Mouse (Mus musculus) limb, embryonic 12.5 days (tissue): ENCODE data around the gene Pfdn6. TPM values are rescaled to one million over a fixed set of nuclear protein-coding genes. Genes with fewer than 3 reads are reported as not detected.
"Not testable (repeated sequence)": the region's sequence is repeated elsewhere in the genome, so short reads cannot be mapped to it uniquely, and the experiment has no call there.

ENCODE experiments used
- ATAC-seq: fragments of 200-750 bp; cut with Nextera tagmentation; 2 replicates; pipeline ENCODE4 v1.8.0; 2017; ENCODE audit warnings: low read depth, moderate TSS enrichment; ENCODE audit not compliant: insufficient number of reproducible peaks, insufficient read depth, low FRiP score, low TSS enrichment
- H3K27ac ChIP-seq: fragments of 300-500 bp; sonication (generic); 2 replicates; pipeline ENCODE4 v1.5.1; 2016; ENCODE audit warnings: mild to moderate bottlenecking, moderate library complexity
- H3K27me3 ChIP-seq: fragments of 300-500 bp; sonication (generic); 2 replicates; pipeline ENCODE4 v1.6.1; 2016; ENCODE audit warnings: mild to moderate bottlenecking, moderate library complexity
- H3K36me3 ChIP-seq: fragments of 300-500 bp; sonication (generic); 2 replicates; pipeline ENCODE4 v1.6.1; 2016; ENCODE audit warnings: mild to moderate bottlenecking, moderate library complexity
- H3K4me1 ChIP-seq: fragments of 300-500 bp; sonication (generic); replicated peaks from 2 replicates; pipeline ENCODE4 v1.6.1; 2016
- H3K4me2 ChIP-seq: fragments of 300-500 bp; sonication (generic); 2 replicates; pipeline ENCODE4 v1.6.1; 2016; ENCODE audit warnings: mild to moderate bottlenecking, moderate library complexity
- H3K4me3 ChIP-seq: fragments of 300-500 bp; sonication (generic); replicated peaks from 2 replicates; pipeline ENCODE4 v1.5.1; 2016; ENCODE audit warnings: mild to moderate bottlenecking
- H3K9ac ChIP-seq: fragments of 300-500 bp; sonication (generic); replicated peaks from 2 replicates; pipeline ENCODE4 v1.6.1; 2016; ENCODE audit warnings: mild to moderate bottlenecking, moderate library complexity
- H3K9me3 ChIP-seq: fragments of 300-500 bp; sonication (generic); 2 replicates; pipeline ENCODE4 v1.6.1; 2016; ENCODE audit warnings: mild to moderate bottlenecking, moderate library complexity
- WGBS: fragments of 180-500 bp; shearing (Covaris S2); methylation state at CpG from one replicate; pipeline ENCODE4 v1.1.7; 2016; 5-methylcytosine and 5-hydroxymethylcytosine counted together
- polyA plus RNA-seq: library from polyadenylated mRNA; unstranded; fragments of >200 nt; fragmentation: Nextera tagmentation; extraction: Ambion mirVana; gene quantifications from 2 replicates; pipeline ENCODE4 v1.2.1, GENCODE M21; 2016

Pfdn6 gene
- polyA plus RNA-seq, 1 experiment from 2014 or later = 186 TPM

GRCm38 (mm10) chr17:33901653-33902052 lies 38.5 kb downstream of the Pfdn6 start:
- no peaks in the 10 kb centered on the region for H3K4me1 ChIP-seq
- no peak overlapping the region for H3K4me2 ChIP-seq
- no peaks in the 10 kb centered on the region for H3K9me3 ChIP-seq
- H3K36me3 ChIP-seq = no peaks in the 10 kb centered on the region
- H3K27me3 ChIP-seq = no peaks in the 10 kb centered on the region
- H3K4me3 ChIP-seq = no peak overlapping the region
- H3K27ac ChIP-seq = no peak overlapping the region
- no peak for ATAC-seq
- no peak overlapping the region for H3K9ac ChIP-seq
- WGBS = 68% methylated on average over 4 of the region's 4 CpGs

- no peak overlapping the region for H3K9ac ChIP-seq
- WGBS = 84% methylated on average over 4 of the region's 4 CpGs
- ATAC-seq = no peak
Observed at GRCm38 (mm10) chr17:33900989-33901314, 39.2 kb downstream of the Pfdn6 start.

GRCm38 (mm10) chr17:33900281-33900988 lies 39.7 kb downstream of the Pfdn6 start:
- no peak overlapping the region for H3K9ac ChIP-seq
- no peaks in the 10 kb centered on the region for H3K27me3 ChIP-seq
- no peak overlapping the region for H3K27ac ChIP-seq
- no peak for ATAC-seq
- no peaks in the 10 kb centered on the region for H3K36me3 ChIP-seq
- H3K9me3 ChIP-seq = no peaks in the 10 kb centered on the region
- H3K4me3 ChIP-seq = no peak overlapping the region
- H3K4me2 ChIP-seq = no peak overlapping the region
- 63% methylated on average over 7 of the region's 7 CpGs for WGBS
- H3K4me1 ChIP-seq = no peaks in the 10 kb centered on the region

More at GRCm38 (mm10) chr17:33900989-33901314, 39.2 kb downstream of the Pfdn6 start:
- Histone ChIP-seq H3K36me3 (no peaks in the 10 kb centered on the region), H3K27me3 (no peaks in the 10 kb centered on the region), H3K4me2 (no peak overlapping the region), H3K9me3 (no peaks in the 10 kb centered on the region), H3K4me1 (no peaks in the 10 kb centered on the region), H3K27ac (no peak overlapping the region), H3K4me3 (no peak overlapping the region)

- 76% methylated on average over 4 of the region's 4 CpGs for WGBS
- H3K27ac ChIP-seq = no peak overlapping the region
- no peak overlapping the region for H3K4me2 ChIP-seq
- H3K9me3 ChIP-seq = no peaks in the 10 kb centered on the region
- H3K36me3 ChIP-seq = no peaks in the 10 kb centered on the region
- H3K27me3 ChIP-seq = no peaks in the 10 kb centered on the region
- no peak overlapping the region for H3K4me3 ChIP-seq
- H3K4me1 ChIP-seq = no peaks in the 10 kb centered on the region
- no peak for ATAC-seq
- no peak overlapping the region for H3K9ac ChIP-seq
Observed at GRCm38 (mm10) chr17:33899642-33900041, 40.5 kb downstream of the Pfdn6 start.

GRCm38 (mm10) chr17:33898193-33898592 lies 42.0 kb downstream of the Pfdn6 start:
- H3K4me3 ChIP-seq, H3K27me3 ChIP-seq, H3K9me3 ChIP-seq, H3K4me1 ChIP-seq, ATAC-seq, H3K9ac ChIP-seq, H3K36me3 ChIP-seq, H3K4me2 ChIP-seq, H3K27ac ChIP-seq: not testable (repeated sequence)
- WGBS = 85% methylated on average over 4 of the region's 4 CpGs

- Histone ChIP-seq H3K27ac (no peak overlapping the region), H3K4me3 (no peak overlapping the region), H3K4me2 (no peak overlapping the region), H3K4me1 (no peaks in the 10 kb centered on the region), H3K36me3 (no peaks in the 10 kb centered on the region), H3K9ac (no peak overlapping the region), H3K9me3 (no peaks in the 10 kb centered on the region), H3K27me3 (no peaks in the 10 kb centered on the region)
- 46% methylated on average over 6 of the region's 6 CpGs for WGBS
- ATAC-seq = no peak
Observed at GRCm38 (mm10) chr17:33897114-33897794, 42.9 kb downstream of the Pfdn6 start.

- not testable (repeated sequence) for ATAC-seq, H3K9ac ChIP-seq, H3K36me3 ChIP-seq, H3K4me3 ChIP-seq, H3K4me1 ChIP-seq, H3K27me3 ChIP-seq, H3K27ac ChIP-seq, H3K4me2 ChIP-seq, H3K9me3 ChIP-seq
- WGBS = 83% methylated on average over 4 of the region's 4 CpGs
Observed at GRCm38 (mm10) chr17:33893011-33893410, 47.1 kb downstream of the Pfdn6 start.

GRCm38 (mm10) chr17:33892429-33892828 lies 47.7 kb downstream of the Pfdn6 start:
- no peak overlapping the region for H3K4me2 ChIP-seq
- H3K27ac ChIP-seq = no peak overlapping the region
- H3K4me1 ChIP-seq = peaks cover 9% of the 10 kb centered on the region
- H3K27me3 ChIP-seq = no peaks in the 10 kb centered on the region
- H3K36me3 ChIP-seq = no peaks in the 10 kb centered on the region
- H3K9ac ChIP-seq = no peak overlapping the region
- WGBS = 28% methylated on average over 7 of the region's 7 CpGs
- no peak for ATAC-seq
- no peak overlapping the region for H3K4me3 ChIP-seq
- H3K9me3 ChIP-seq = no peaks in the 10 kb centered on the region

GRCm38 (mm10) chr17:33891892-33892291 lies 48.3 kb downstream of the Pfdn6 start:
- H3K36me3 ChIP-seq, H3K9me3 ChIP-seq, H3K27ac ChIP-seq, H3K4me1 ChIP-seq, H3K9ac ChIP-seq, H3K27me3 ChIP-seq, H3K4me3 ChIP-seq, H3K4me2 ChIP-seq, ATAC-seq: not testable (repeated sequence)
- WGBS = 73% methylated on average over 6 of the region's 6 CpGs

- Histone ChIP-seq H3K9me3 (no peaks in the 10 kb centered on the region), H3K36me3 (peaks cover 7% of the 10 kb centered on the region; the same call in 1 of the 2 replicates), H3K27ac (no peak overlapping the region), H3K4me2 (no peak overlapping the region), H3K27me3 (no peaks in the 10 kb centered on the region), H3K4me3 (no peak overlapping the region), H3K9ac (no peak overlapping the region), H3K4me1 (peaks cover 9% of the 10 kb centered on the region)
- 69% methylated on average over 2 of the region's 2 CpGs for WGBS
- ATAC-seq = no peak
Observed at GRCm38 (mm10) chr17:33891357-33891756, 48.8 kb downstream of the Pfdn6 start.

- Histone ChIP-seq H3K27me3 (no peaks in the 10 kb centered on the region), H3K27ac (peak within 1 kb of the TSS; percentile 80), H3K36me3 (peaks cover 15% of the 10 kb centered on the region), H3K4me3 (peak within 1 kb of the TSS; percentile 67), H3K9ac (peak within 1 kb of the TSS; percentile 73), H3K4me2 (peak within 1 kb of the TSS; percentile 65), H3K4me1 (peaks cover 9% of the 10 kb centered on the region), H3K9me3 (no peaks in the 10 kb centered on the region)
- under 1% methylated on average over 49 of the region's 49 CpGs for WGBS
- peak; percentile 98 for ATAC-seq
Observed at GRCm38 (mm10) chr17:33890533-33891059, 49.5 kb downstream of the Pfdn6 start, which contains the start of gene Kifc1. Gene Kifc1 (minus strand): TSS chr17:33890661.
